8 mouse cellular contexts compared by ENCODE assay signal in genomic region chr4:150937293-150938062, GRCm38 (mm10). TPM values are rescaled to one million over a fixed set of nuclear protein-coding genes. Genes with fewer than 3 reads are reported as not detected.
DNase-seq lines count a peak whose midpoint lies in the region; ATAC-seq and TF ChIP-seq lines count a peak whose summit lies in the region.

No protein-coding gene starts in this region.

- H3K36me3 ChIP-seq in midbrain, embryonic 16.5 days (ENCODE audit: control insufficient read depth, insufficient read depth, low read length) = no peaks in the 10 kb centered on the region
- no peaks in the 10 kb centered on the region for H3K36me3 ChIP-seq in midbrain, embryonic 10.5 days
- no peaks in the 10 kb centered on the region for H3K36me3 ChIP-seq in embryonic facial prominence, embryonic 11.5 days (replicated peaks; ENCODE audit: control insufficient read depth, insufficient read depth, low read depth, low read length)
- H3K36me3 ChIP-seq in stomach, embryonic 15.5 days = no peaks in the 10 kb centered on the region

- no peak for TF ChIP-seq CTCF in gastrocnemius, adult 2 months (IDR thresholded peaks at IDR 0.05)

- H3K9ac ChIP-seq in midbrain, embryonic 16.5 days (ENCODE audit: low read depth, low read length) = no peak overlapping the region
- no peak overlapping the region for H3K9ac ChIP-seq in embryonic facial prominence, embryonic 11.5 days (replicated peaks; ENCODE audit: low read length)
- no peak overlapping the region for H3K9ac ChIP-seq in stomach, embryonic 15.5 days

- peak overlapping the region; percentile 12; the same call in 1 of the 2 replicates for H3K4me2 ChIP-seq in midbrain, embryonic 16.5 days (ENCODE audit: low read length)
- H3K4me2 ChIP-seq in embryonic facial prominence, embryonic 11.5 days (ENCODE audit: low read depth, low read length) = no peak overlapping the region
- peak overlapping the region; percentile 5; the same call in 1 of the 2 replicates for H3K4me2 ChIP-seq in stomach, embryonic 15.5 days

- no peaks in the 10 kb centered on the region for H3K9me3 ChIP-seq in midbrain, embryonic 16.5 days (replicated peaks; ENCODE audit: control insufficient read depth, low read length, poor library complexity, severe bottlenecking)
- no peaks in the 10 kb centered on the region for H3K9me3 ChIP-seq in midbrain, embryonic 10.5 days (replicated peaks)
- no peaks in the 10 kb centered on the region for H3K9me3 ChIP-seq in embryonic facial prominence, embryonic 11.5 days (replicated peaks; ENCODE audit: control insufficient read depth, low read length)
- H3K9me3 ChIP-seq in stomach, embryonic 15.5 days = no peaks in the 10 kb centered on the region

- H3K4me1 ChIP-seq in midbrain, embryonic 16.5 days (ENCODE audit: control insufficient read depth, insufficient read depth, low read length) = no peaks in the 10 kb centered on the region
- no peaks in the 10 kb centered on the region for H3K4me1 ChIP-seq in midbrain, embryonic 10.5 days
- no peaks in the 10 kb centered on the region for H3K4me1 ChIP-seq in embryonic facial prominence, embryonic 11.5 days (ENCODE audit: control insufficient read depth, insufficient read depth, low read length)
- no peaks in the 10 kb centered on the region for H3K4me1 ChIP-seq in stomach, embryonic 15.5 days

- peak overlapping the region; percentile 57 for H3K4me3 ChIP-seq in gastrocnemius, adult 2 months
- no peak overlapping the region for H3K4me3 ChIP-seq in midbrain, embryonic 16.5 days (ENCODE audit: low read depth, low read length)
- no peak overlapping the region for H3K4me3 ChIP-seq in midbrain, embryonic 10.5 days
- H3K4me3 ChIP-seq in embryonic facial prominence, embryonic 11.5 days (ENCODE audit: low read depth, low read length) = no peak overlapping the region
- H3K4me3 ChIP-seq in stomach, embryonic 15.5 days (replicated peaks) = no peak overlapping the region

- peak; percentile 55 for DNase-seq in gastrocnemius, adult 2 months
- no peak for DNase-seq in gastrocnemius, postnatal 25 days
- no peak for DNase-seq in midbrain, embryonic 10.5 days (ENCODE audit: low spot score)
- DNase-seq in embryonic facial prominence, embryonic 11.5 days (ENCODE audit: low spot score) = peak; percentile 14
- peak; percentile 28 to 53 for DNase-seq in layer of hippocampus, postnatal 14 days (ENCODE audit: low spot score in 2 of 2)

- intact Hi-C loops in gastrocnemius, adult 2 months (cut with DNase I) = no loop called here

- H3K27me3 ChIP-seq in midbrain, embryonic 16.5 days (ENCODE audit: control insufficient read depth, insufficient read depth, low read depth, low read length) = no peaks in the 10 kb centered on the region
- H3K27me3 ChIP-seq in midbrain, embryonic 10.5 days (ENCODE audit: low read depth, poor library complexity, severe bottlenecking) = no peaks in the 10 kb centered on the region
- no peaks in the 10 kb centered on the region for H3K27me3 ChIP-seq in embryonic facial prominence, embryonic 11.5 days (ENCODE audit: control insufficient read depth, insufficient read depth, low read length)
- no peaks in the 10 kb centered on the region for H3K27me3 ChIP-seq in stomach, embryonic 15.5 days (replicated peaks)

- peak overlapping the region; percentile 16; the same call in 1 of the 2 replicates for H3K27ac ChIP-seq in gastrocnemius, adult 2 months
- H3K27ac ChIP-seq in midbrain, embryonic 16.5 days (ENCODE audit: low read length) = no peak overlapping the region
- no peak overlapping the region for H3K27ac ChIP-seq in midbrain, embryonic 10.5 days (replicated peaks)
- no peak overlapping the region for H3K27ac ChIP-seq in embryonic facial prominence, embryonic 11.5 days (replicated peaks; ENCODE audit: low read depth, low read length)
- H3K27ac ChIP-seq in stomach, embryonic 15.5 days = no peak overlapping the region

- ATAC-seq in midbrain, embryonic 16.5 days = no peak
- ATAC-seq in embryonic facial prominence, embryonic 11.5 days (replicated peaks; ENCODE audit: insufficient number of reproducible peaks, low FRiP score, low TSS enrichment, low read depth) = no peak
- ATAC-seq in stomach, embryonic 15.5 days (ENCODE audit: insufficient read depth, low FRiP score, low read depth) = no peak
- no peak for ATAC-seq in megakaryocyte progenitor cell, adult 5-6 weeks (replicated peaks; ENCODE audit: poor library complexity)

- 80% methylated on average over 16 of the region's 16 CpGs for WGBS in midbrain, embryonic 16.5 days
- WGBS in midbrain, embryonic 10.5 days = 79% methylated on average over 16 of the region's 16 CpGs
- 77% methylated on average over 16 of the region's 16 CpGs for WGBS in embryonic facial prominence, embryonic 11.5 days
- WGBS in stomach, embryonic 15.5 days = 72% methylated on average over 16 of the region's 16 CpGs

RNA-seq across cellular contexts. Expression of gene Tnfrsf9, which starts 23.1 kb away (rescaled TPM):
- under 1 TPM in 1 of 2 experiments, not detected in 1; 0.20 TPM for total RNA-seq in gastrocnemius, adult 2 months (2021)
- total RNA-seq in gastrocnemius, postnatal 25 days (2021) = under 1 TPM in 1 of 2 experiments, not detected in 1; 0.18 TPM
- polyA plus RNA-seq in midbrain, embryonic 16.5 days (2015; fragmentation: Nextera tagmentation; extraction: Ambion mirVana) = 0.27 and 0.38 TPM in 2 replicates
- polyA plus RNA-seq in midbrain, embryonic 10.5 days (2016; fragmentation: Nextera tagmentation; extraction: Ambion mirVana) = 0.21 and 0.33 TPM in 2 replicates
- polyA plus RNA-seq in embryonic facial prominence, embryonic 11.5 days (2014; fragmentation: Nextera tagmentation; extraction: Ambion mirVana) = 0.24 and 0.36 TPM in 2 replicates
- total RNA-seq in layer of hippocampus, postnatal 14 days (2021) = under 1 TPM; 0.37 to 0.52 TPM
- polyA plus RNA-seq in stomach, embryonic 15.5 days (2015; fragmentation: Nextera tagmentation; extraction: Ambion mirVana) = 0.98 and 1.2 TPM in 2 replicates
- total RNA-seq in megakaryocyte progenitor cell, adult 5-6 weeks (2015) = 0.15 TPM in 1 of 2 replicates, not detected in the other
- total RNA-seq in megakaryocyte progenitor cell, adult 5-6 weeks (2017) = not detected in 2 replicates

RNA-seq across cellular contexts. Expression of gene Park7, which starts 23.2 kb away (rescaled TPM):
- 100 to 1,000 TPM; 579 to 815 TPM for total RNA-seq in gastrocnemius, adult 2 months (2021)
- total RNA-seq in gastrocnemius, postnatal 25 days (2021) = 100 to 1,000 TPM; 669 to 811 TPM
- 359 and 371 TPM in 2 replicates for polyA plus RNA-seq in midbrain, embryonic 16.5 days (2015; fragmentation: Nextera tagmentation; extraction: Ambion mirVana)
- 456 and 487 TPM in 2 replicates for polyA plus RNA-seq in midbrain, embryonic 10.5 days (2016; fragmentation: Nextera tagmentation; extraction: Ambion mirVana)
- polyA plus RNA-seq in embryonic facial prominence, embryonic 11.5 days (2014; fragmentation: Nextera tagmentation; extraction: Ambion mirVana) = 443 and 467 TPM in 2 replicates
- 100 to 1,000 TPM; 240 to 248 TPM for total RNA-seq in layer of hippocampus, postnatal 14 days (2021)
- polyA plus RNA-seq in stomach, embryonic 15.5 days (2015; fragmentation: Nextera tagmentation; extraction: Ambion mirVana) = 411 and 424 TPM in 2 replicates
- 303 and 339 TPM in 2 replicates for total RNA-seq in megakaryocyte progenitor cell, adult 5-6 weeks (2015)
- total RNA-seq in megakaryocyte progenitor cell, adult 5-6 weeks (2017) = 449 and 454 TPM in 2 replicates

RNA-seq across cellular contexts. Expression of gene Uts2, which starts 59.4 kb away (rescaled TPM):
- not detected for total RNA-seq in gastrocnemius, adult 2 months (2021)
- not detected for total RNA-seq in gastrocnemius, postnatal 25 days (2021)
- polyA plus RNA-seq in midbrain, embryonic 16.5 days (2015; fragmentation: Nextera tagmentation; extraction: Ambion mirVana) = not detected in 2 replicates
- polyA plus RNA-seq in midbrain, embryonic 10.5 days (2016; fragmentation: Nextera tagmentation; extraction: Ambion mirVana) = not detected in 2 replicates
- not detected in 2 replicates for polyA plus RNA-seq in embryonic facial prominence, embryonic 11.5 days (2014; fragmentation: Nextera tagmentation; extraction: Ambion mirVana)
- total RNA-seq in layer of hippocampus, postnatal 14 days (2021) = not detected
- not detected in 2 replicates for polyA plus RNA-seq in stomach, embryonic 15.5 days (2015; fragmentation: Nextera tagmentation; extraction: Ambion mirVana)
- not detected in 2 replicates for total RNA-seq in megakaryocyte progenitor cell, adult 5-6 weeks (2015)
- not detected in 2 replicates for total RNA-seq in megakaryocyte progenitor cell, adult 5-6 weeks (2017)

Comparison
In these comparisons a context has a peak if more than half of its experiments do, and no peak if none do; other contexts are left out.
1. DNase-seq: peak in gastrocnemius, adult 2 months (single experiment), embryonic facial prominence, embryonic 11.5 days (single experiment) and layer of hippocampus, postnatal 14 days (2 of 2); none in gastrocnemius, postnatal 25 days (single experiment) and midbrain, embryonic 10.5 days (single experiment).